Mouse (Mus musculus): ENCODE measurements around the gene Mthfd1l.

GRCm38 (mm10) chr10:4112611-4113327 lies 139.9 kb downstream of the Mthfd1l start:
- TF ChIP-seq MYOG (IDR thresholded peaks at IDR 0.05; ENCODE audit: control insufficient read depth in 1 of 3, insufficient read depth in 1 of 3, insufficient read length in 2 of 3, low read depth in 2 of 3) (no peak), USF1 (IDR thresholded peaks at IDR 0.05; ENCODE audit: low read depth) (no peak), CEBPB (IDR thresholded peaks at IDR 0.05; ENCODE audit: insufficient read depth, poor library complexity, severe bottlenecking) (no peak)

Data from myocyte (in vitro differentiated cells).